Mouse (Mus musculus) CH12.LX (cell line): ENCODE data around the gene Wnk2.

Source experiments
- BHLHE40 ChIP-seq: IDR thresholded peaks from 2 replicates; pipeline ENCODE4 v1.6.1; 2011; ENCODE audit warnings: mild to moderate bottlenecking, low read depth, low read length, improper control_type of control experiment
- CTCF ChIP-seq, 2 experiments: IDR thresholded peaks in 1 of 2; conservative IDR thresholded peaks in 1 of 2; 2 replicates each; pipeline ENCODE4 v1.5.1; 2011 to 2012; ENCODE audit warnings: low read depth in 2 of 2, low read length in 2 of 2, improper control_type of control experiment in 1 of 2, inconsistent platforms in 1 of 2, mild to moderate bottlenecking in 1 of 2, moderate library complexity in 1 of 2
- EP300 ChIP-seq: IDR thresholded peaks from 2 replicates; pipeline ENCODE4 v1.6.1; 2011; ENCODE audit warnings: low read length, improper control_type of control experiment
- ETS1 ChIP-seq: conservative IDR thresholded peaks from 2 replicates; pipeline ENCODE4 v1.6.1; 2012; ENCODE audit warnings: low read depth, mild to moderate bottlenecking, inconsistent platforms, low read length, improper control_type of control experiment, moderate library complexity
- KAT2A ChIP-seq: IDR thresholded peaks from 2 replicates; pipeline ENCODE4 v1.6.1; 2012; ENCODE audit warnings: low read length, improper control_type of control experiment, inconsistent platforms; ENCODE audit not compliant: insufficient replicate concordance
- MXI1 ChIP-seq: IDR thresholded peaks from 2 replicates; pipeline ENCODE4 v1.6.1; 2011; ENCODE audit warnings: mild to moderate bottlenecking, low read depth, low read length, improper control_type of control experiment
- POLR2A ChIP-seq: IDR thresholded peaks from 2 replicates; pipeline ENCODE4 v1.6.1; 2011; ENCODE audit warnings: low read depth, mild to moderate bottlenecking, improper control_type of control experiment, low read length
- RAD21 ChIP-seq: IDR thresholded peaks from 2 replicates; pipeline ENCODE4 v1.6.1; 2011; ENCODE audit warnings: low read depth, mild to moderate bottlenecking, low read length, improper control_type of control experiment, moderate library complexity
- USF1 ChIP-seq: IDR thresholded peaks from 2 replicates; pipeline ENCODE4 v1.6.1; 2014; ENCODE audit warnings: low read depth, mild to moderate bottlenecking, inconsistent platforms, low read length, improper control_type of control experiment
- ZC3H11A ChIP-seq: IDR thresholded peaks from 2 replicates; pipeline ENCODE4 v1.6.1; 2012; ENCODE audit warnings: low read depth, mild to moderate bottlenecking, inconsistent platforms, low read length, improper control_type of control experiment
- ZKSCAN1 ChIP-seq: IDR thresholded peaks from 2 replicates; pipeline ENCODE4 v1.6.1; 2012; ENCODE audit warnings: low read depth, inconsistent platforms, low read length, improper control_type of control experiment, borderline replicate concordance
- ZMIZ1 ChIP-seq: IDR thresholded peaks from 2 replicates; pipeline ENCODE4 v1.6.1; 2012; ENCODE audit warnings: low read depth, mild to moderate bottlenecking, inconsistent platforms, low read length, improper control_type of control experiment

DNA sequence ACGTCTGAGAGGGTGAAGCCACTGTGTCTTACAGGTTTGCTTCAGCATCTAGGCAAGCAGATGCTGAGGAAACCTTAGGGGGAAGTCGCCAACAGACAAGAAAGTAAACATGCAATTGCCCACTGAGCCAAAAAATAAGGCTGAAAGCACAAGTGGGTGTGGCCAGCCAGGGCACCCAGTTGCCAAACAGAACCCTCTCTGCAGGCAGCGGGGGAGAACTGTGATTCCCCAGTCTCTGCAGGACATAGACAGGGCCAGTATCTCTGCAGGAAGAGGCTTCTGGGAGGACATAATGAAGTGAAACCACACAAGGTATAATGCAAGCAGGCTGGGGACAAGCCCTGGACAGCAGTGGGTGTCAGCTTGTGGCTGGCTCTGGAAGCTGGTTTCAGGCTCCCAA, 38.1 kb downstream of the Wnk2 start:
- TF ChIP-seq CTCF (conservative IDR thresholded peaks at IDR 0.05 in 1 of 2, IDR thresholded peaks at IDR 0.05 in 1 of 2; ENCODE audit: low read depth in 2 of 2, low read length in 2 of 2) (no peak), ZMIZ1 (no peak), USF1 (no peak), EP300 (no peak), KAT2A (no peak), BHLHE40 (no peak), ZKSCAN1 (no peak), ZC3H11A (no peak), MXI1 (no peak), POLR2A (no peak), ETS1 (no peak), RAD21 (no peak)
